Mouse (Mus musculus) midbrain, postnatal 0 days (tissue): ENCODE results near the gene C1ra. TPM values are rescaled to one million over a fixed set of nuclear protein-coding genes. Genes with fewer than 3 reads are reported as not detected.
A peak's percentile ranks its signal among the peaks of the same experiment; 100 is the strongest.
"Not testable (repeated sequence)": the region's sequence is repeated elsewhere in the genome, so short reads cannot be mapped to it uniquely, and the experiment has no call there.

ENCODE experiments used
- ATAC-seq: fragments of 200-750 bp; cut with Nextera tagmentation; 2 replicates; pipeline ENCODE4 v1.8.0; 2017; ENCODE audit warnings: moderate number of reproducible peaks, mild to moderate bottlenecking, moderate TSS enrichment, moderate library complexity; ENCODE audit not compliant: low FRiP score
- DNase-seq: peaks from one replicate; pipeline ENCODE4 v3.0.0-alpha.2; 2015; ENCODE audit warnings: low spot score
- H3K27ac ChIP-seq: fragments of 300-500 bp; sonication (generic); 2 replicates; pipeline ENCODE4 v1.5.1; 2014; ENCODE audit warnings: low read depth, mild to moderate bottlenecking, low read length, mixed read lengths
- H3K27me3 ChIP-seq: fragments of 300-500 bp; sonication (generic); 2 replicates; pipeline ENCODE4 v1.6.1; 2014; ENCODE audit warnings: low read length, control low read depth, mixed read lengths; ENCODE audit not compliant: insufficient read depth
- H3K36me3 ChIP-seq: fragments of 300-500 bp; sonication (generic); 2 replicates; pipeline ENCODE4 v1.6.1; 2014; ENCODE audit warnings: low read length, control low read depth, mixed read lengths; ENCODE audit not compliant: insufficient read depth
- H3K4me1 ChIP-seq: fragments of 300-500 bp; sonication (generic); 2 replicates; pipeline ENCODE4 v1.6.1; 2014; ENCODE audit warnings: mild to moderate bottlenecking, control low read depth, antibody characterized with exemption, low read length, mixed read lengths; ENCODE audit not compliant: insufficient read depth
- H3K4me2 ChIP-seq: fragments of 300-500 bp; sonication (generic); 2 replicates; pipeline ENCODE4 v1.6.1; 2014; ENCODE audit warnings: low read depth, mild to moderate bottlenecking, low read length, mixed read lengths; ENCODE audit not compliant: poor library complexity, severe bottlenecking
- H3K4me3 ChIP-seq: fragments of 300-500 bp; sonication (generic); 2 replicates; pipeline ENCODE4 v1.5.1; 2014; ENCODE audit warnings: low read depth, mild to moderate bottlenecking, low read length, moderate library complexity
- H3K9ac ChIP-seq: fragments of 300-500 bp; sonication (generic); replicated peaks from 2 replicates; pipeline ENCODE4 v1.6.1; 2014; ENCODE audit warnings: mild to moderate bottlenecking, low read length, moderate library complexity, mixed read lengths; ENCODE audit not compliant: poor library complexity, severe bottlenecking
- H3K9me3 ChIP-seq: fragments of 300-500 bp; sonication (generic); 2 replicates; pipeline ENCODE4 v1.6.1; 2016; ENCODE audit warnings: low read length, control low read depth
- CTCF ChIP-seq: IDR thresholded peaks from 2 replicates; pipeline ENCODE4 v1.5.1; 2016; ENCODE audit warnings: antibody characterized with exemption, mild to moderate bottlenecking
- WGBS: fragments of 180-500 bp; shearing (Covaris S2); extraction: QIAGEN DNeasy Blood & Tissue Kit; methylation state at CpG from one replicate; pipeline ENCODE4 v1.1.7; 2014; 5-methylcytosine and 5-hydroxymethylcytosine counted together
- polyA plus RNA-seq: library from polyadenylated mRNA; unstranded; fragments of >200 nt; fragmentation: Nextera tagmentation; extraction: Ambion mirVana; gene quantifications from 2 replicates; pipeline ENCODE4 v1.2.1, GENCODE M21; 2015
- total RNA-seq: library from RNA; depleted of rRNA; stranded (reverse); fragments of >200 nt; gene quantifications from 2 replicates; pipeline ENCODE4 v1.2.3, GENCODE M21; 2014

C1ra gene
- total and polyA plus RNA-seq, 2 experiments from 2014 or later, result 0.49 to 0.54 TPM

DNA sequence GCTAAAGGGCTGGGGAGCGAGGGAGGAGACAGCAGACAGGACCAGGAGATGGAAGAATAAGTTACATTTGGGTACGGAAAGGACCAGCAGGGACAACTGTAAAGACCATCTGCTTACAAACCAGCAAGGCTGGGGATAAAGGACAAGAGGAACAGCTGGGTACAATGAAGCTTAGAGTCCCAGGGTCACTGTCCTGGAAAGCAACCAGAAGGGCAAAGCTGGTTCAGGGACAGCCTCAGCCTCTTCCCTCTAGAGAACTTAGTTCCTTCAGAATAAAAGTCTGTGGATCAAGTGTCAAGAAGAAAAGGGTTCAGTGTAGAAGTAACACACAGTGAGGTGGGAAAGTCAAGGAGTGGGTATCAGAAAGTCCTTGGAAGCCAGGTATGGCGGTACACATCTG is 41.1 kb upstream of the C1ra start:
- no peaks in the 10 kb centered on the region for H3K4me1 ChIP-seq
- no peaks in the 10 kb centered on the region for H3K36me3 ChIP-seq
- H3K9ac ChIP-seq, result no peak overlapping the region
- H3K4me3 ChIP-seq, result no peak overlapping the region
- no peak overlapping the region for H3K27ac ChIP-seq
- ATAC-seq (no peak), DNase-seq (no peak)
- H3K27me3 ChIP-seq, result no peaks in the 10 kb centered on the region
- TF ChIP-seq CTCF, result no peak
- WGBS, result 91% methylated on average over 3 of the region's 3 CpGs
- no peaks in the 10 kb centered on the region for H3K9me3 ChIP-seq
- no peak overlapping the region for H3K4me2 ChIP-seq

DNA sequence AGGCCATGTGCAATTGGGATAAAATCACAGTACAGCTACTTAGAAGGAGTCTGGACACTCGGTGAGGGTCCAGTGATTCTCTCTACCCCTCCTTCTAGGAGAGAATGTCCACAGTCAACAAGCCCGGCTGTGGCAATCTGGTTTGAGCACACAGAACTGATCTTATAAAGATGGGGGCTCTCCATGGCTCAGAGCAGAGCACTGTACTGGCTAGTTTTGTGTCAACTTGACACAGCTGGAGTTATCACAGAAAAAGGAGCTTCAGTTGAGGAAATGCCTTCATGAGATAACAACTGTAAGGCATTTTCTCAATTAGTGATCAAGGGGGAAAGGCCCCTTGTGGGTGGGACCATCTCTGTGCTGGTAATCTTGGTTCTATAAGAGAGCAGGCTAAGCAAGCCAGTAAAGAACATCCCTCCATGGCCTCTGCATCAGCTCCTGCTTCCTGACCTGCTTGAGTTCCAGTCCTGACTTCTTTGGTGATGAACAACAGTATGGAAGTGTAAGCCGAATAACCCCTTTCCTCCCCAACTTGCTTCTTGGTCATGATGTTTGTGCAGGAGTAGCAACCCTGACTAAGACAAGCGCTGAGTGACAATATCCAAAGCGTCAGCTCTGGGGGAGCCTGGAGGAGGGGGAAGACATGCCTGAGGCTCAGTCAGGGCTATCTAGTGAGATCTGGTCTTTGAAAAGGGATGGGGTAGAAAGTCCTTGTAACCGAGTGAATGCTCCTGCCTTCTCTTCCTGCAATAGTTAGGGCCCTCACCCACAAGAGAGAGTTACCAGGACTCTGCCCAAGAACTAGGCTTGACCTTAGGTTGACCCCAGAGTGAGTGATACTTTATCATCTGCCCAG is 40.2 kb upstream of the C1ra start:
- DNase-seq, H3K4me3 ChIP-seq, ATAC-seq, H3K9ac ChIP-seq, H3K36me3 ChIP-seq, H3K27me3 ChIP-seq, H3K4me1 ChIP-seq, H3K9me3 ChIP-seq, H3K27ac ChIP-seq, H3K4me2 ChIP-seq: not testable (repeated sequence)
- 86% methylated on average over 6 of the region's 6 CpGs for WGBS

DNA sequence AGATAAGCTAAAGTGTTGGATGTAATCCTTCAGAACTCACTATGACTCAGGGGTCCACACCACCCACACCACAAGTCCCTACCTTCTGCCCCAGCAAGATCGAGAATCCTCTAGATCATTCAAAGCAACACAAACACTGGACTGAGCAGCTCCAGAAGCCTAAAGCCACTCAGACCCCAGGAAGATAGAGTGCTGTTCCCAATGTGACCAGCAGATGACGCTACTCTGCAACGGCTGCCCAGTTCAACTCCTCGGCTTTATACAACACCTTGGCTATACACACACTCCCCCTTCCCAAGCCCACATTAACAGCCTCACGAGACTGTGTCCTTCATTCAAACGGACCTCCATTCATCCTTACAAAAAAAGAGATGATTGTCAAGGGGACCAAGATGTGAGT is 39.4 kb upstream of the C1ra start:
- no peak for DNase-seq
- Histone ChIP-seq H3K4me1 (no peaks in the 10 kb centered on the region), H3K27me3 (no peaks in the 10 kb centered on the region), H3K27ac (no peak overlapping the region), H3K4me3 (no peak overlapping the region), H3K9me3 (no peaks in the 10 kb centered on the region), H3K9ac (no peak overlapping the region), H3K4me2 (no peak overlapping the region), H3K36me3 (no peaks in the 10 kb centered on the region)
- peak; percentile 57 for TF ChIP-seq CTCF
- ATAC-seq, result no peak
- 39% methylated on average over 6 of the region's 6 CpGs for WGBS

DNA sequence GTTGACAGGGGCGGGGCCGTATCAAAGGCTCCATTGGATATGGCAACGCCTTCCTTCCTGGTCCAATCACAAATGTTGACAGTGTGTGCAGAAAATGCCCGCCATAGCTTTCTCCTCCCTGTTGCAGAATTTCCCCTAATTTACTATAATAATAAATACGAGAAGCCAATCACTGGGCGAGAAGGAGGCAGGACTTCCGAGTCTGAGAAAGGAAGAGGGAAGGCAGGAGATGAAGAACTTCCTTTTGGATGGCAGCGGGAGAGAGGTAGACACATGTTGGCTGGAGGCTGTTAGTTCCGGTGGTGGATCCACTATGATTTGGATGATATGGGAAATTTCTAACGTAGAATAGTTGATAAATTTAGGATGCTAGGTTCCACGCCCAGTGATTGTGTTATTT is 37.6 kb upstream of the C1ra start:
- no peak for TF ChIP-seq CTCF
- H3K4me3 ChIP-seq, result no peak overlapping the region
- H3K4me2 ChIP-seq, result no peak overlapping the region
- H3K9ac ChIP-seq, result no peak overlapping the region
- DNase-seq (no peak), ATAC-seq (no peak)
- H3K36me3 ChIP-seq, result no peaks in the 10 kb centered on the region
- no peaks in the 10 kb centered on the region for H3K27me3 ChIP-seq
- WGBS, result 90% methylated on average over 11 of the region's 11 CpGs
- H3K27ac ChIP-seq, result no peak overlapping the region
- H3K9me3 ChIP-seq, result no peaks in the 10 kb centered on the region
- H3K4me1 ChIP-seq, result no peaks in the 10 kb centered on the region

DNA sequence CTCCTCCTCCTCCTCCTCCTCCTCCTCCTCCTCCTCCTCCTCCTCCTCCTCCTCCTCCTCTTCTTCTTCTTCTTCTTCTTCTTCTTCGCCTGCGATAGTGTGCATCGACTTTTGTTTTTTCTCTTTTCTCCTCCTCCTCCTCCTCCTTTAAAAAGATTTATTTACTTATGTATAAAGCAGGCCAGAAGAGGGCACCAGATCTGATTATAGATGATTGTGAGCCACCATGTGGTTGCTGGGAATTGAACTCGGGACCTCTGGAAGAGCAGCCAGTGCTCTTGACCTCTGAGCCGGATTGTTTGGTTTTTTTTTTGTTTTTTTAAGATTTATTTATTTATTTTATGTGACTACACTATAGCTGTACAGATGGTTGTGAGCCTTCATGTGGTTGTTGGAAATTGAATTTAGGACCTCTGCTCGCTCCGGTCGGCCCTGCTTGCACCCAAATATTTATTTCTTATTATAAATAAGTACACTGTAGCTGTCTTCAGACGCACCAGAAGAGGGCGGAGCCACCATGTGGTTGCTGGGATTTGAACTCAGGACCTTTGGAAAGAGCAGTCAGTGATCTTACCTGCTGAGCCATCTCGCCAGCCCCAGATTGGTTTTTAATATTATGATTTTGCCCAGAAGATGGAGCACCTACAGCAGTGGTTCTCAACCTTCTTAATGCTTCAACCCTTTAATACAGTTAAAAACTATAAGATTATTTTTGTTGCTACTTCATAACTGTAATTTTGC is 36.7 kb upstream of the C1ra start:
- H3K4me3 ChIP-seq, H3K4me1 ChIP-seq, H3K27ac ChIP-seq, ATAC-seq, H3K36me3 ChIP-seq, H3K27me3 ChIP-seq, H3K9ac ChIP-seq, H3K4me2 ChIP-seq, H3K9me3 ChIP-seq, DNase-seq: not testable (repeated sequence)
- WGBS, result 92% methylated on average over 8 of the region's 11 CpGs

DNA sequence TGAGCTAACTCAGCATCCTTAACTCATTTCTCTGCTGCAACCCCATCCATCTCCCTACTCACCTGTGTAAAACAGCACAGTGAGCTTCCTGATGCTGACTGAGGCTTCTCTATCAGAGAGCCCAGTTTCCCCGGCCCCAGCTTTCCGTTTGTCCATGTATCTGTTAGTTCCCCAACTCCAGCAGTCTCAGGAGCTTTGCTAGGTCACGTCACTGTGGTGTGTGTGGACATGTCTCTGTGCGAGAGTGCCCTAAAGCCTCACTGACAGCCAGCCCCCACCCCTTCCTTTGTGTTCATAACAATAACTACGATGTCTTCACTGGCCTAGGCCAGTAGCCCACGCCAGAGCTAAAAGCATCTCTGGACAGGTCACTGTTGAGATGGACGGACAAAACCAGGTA is 36.0 kb upstream of the C1ra start:
- no peak overlapping the region for H3K9ac ChIP-seq
- no peak overlapping the region for H3K27ac ChIP-seq
- WGBS, result 61% methylated on average over 7 of the region's 7 CpGs
- no peak overlapping the region for H3K4me3 ChIP-seq
- no peaks in the 10 kb centered on the region for H3K27me3 ChIP-seq
- H3K9me3 ChIP-seq, result no peaks in the 10 kb centered on the region
- TF ChIP-seq CTCF, result no peak
- no peak for DNase-seq
- H3K36me3 ChIP-seq, result no peaks in the 10 kb centered on the region
- H3K4me2 ChIP-seq, result no peak overlapping the region
- H3K4me1 ChIP-seq, result no peaks in the 10 kb centered on the region
- no peak for ATAC-seq
